Mouse (Mus musculus): ENCODE measurements around the gene Tmem160. TPM values are rescaled to one million over a fixed set of nuclear protein-coding genes. Genes with fewer than 3 reads are reported as not detected.

Tmem160 gene
- polyA plus RNA-seq, 1 experiment from 2014 or later: 75.0 TPM

DNA sequence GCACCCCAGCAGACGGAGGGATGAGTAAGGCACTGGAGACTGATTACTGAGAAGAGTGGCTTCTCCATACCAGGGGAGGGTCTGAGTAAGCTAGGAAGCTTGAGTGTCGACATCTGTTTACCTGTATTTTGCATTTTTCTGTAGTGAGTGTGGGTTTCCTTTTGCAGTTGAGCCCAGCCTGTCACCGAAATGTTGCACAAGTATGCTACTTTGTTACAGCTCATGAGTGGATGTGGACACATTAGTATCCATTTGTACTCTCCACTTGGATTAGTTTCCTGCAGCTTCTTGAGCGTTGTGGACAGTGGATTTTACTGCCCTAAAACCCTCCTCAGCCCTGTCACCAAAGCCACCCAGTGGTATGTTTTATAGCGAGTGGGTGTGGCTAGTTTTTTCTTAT, 33.9 kb upstream of the Tmem160 start:
- DNase-seq (ENCODE audit: low spot score) (no peak), ATAC-seq (ENCODE audit: low FRiP score, low TSS enrichment) (no peak)
- WGBS: 79% methylated on average over 5 of the region's 5 CpGs
- no peak overlapping the region for H3K4me3 ChIP-seq (ENCODE audit: low read depth, low read length)
- H3K36me3 ChIP-seq (ENCODE audit: control insufficient read depth, insufficient read depth, low read length): peaks cover 28% of the 10 kb centered on the region
- no peak overlapping the region for H3K9ac ChIP-seq (ENCODE audit: low read length)
- no peaks in the 10 kb centered on the region for H3K27me3 ChIP-seq (ENCODE audit: control insufficient read depth, insufficient read depth, low read length)
- no peaks in the 10 kb centered on the region for H3K4me1 ChIP-seq (replicated peaks; ENCODE audit: control insufficient read depth, insufficient read depth)
- no peak overlapping the region for H3K27ac ChIP-seq (replicated peaks)
- TF ChIP-seq CTCF (IDR thresholded peaks at IDR 0.05; ENCODE audit: low read depth) (no peak), EP300 (optimal IDR thresholded peaks at IDR 0.05) (no peak)
- no peaks in the 10 kb centered on the region for H3K9me3 ChIP-seq (ENCODE audit: control insufficient read depth, low read length)
- H3K4me2 ChIP-seq (replicated peaks; ENCODE audit: low read depth): no peak overlapping the region

DNA sequence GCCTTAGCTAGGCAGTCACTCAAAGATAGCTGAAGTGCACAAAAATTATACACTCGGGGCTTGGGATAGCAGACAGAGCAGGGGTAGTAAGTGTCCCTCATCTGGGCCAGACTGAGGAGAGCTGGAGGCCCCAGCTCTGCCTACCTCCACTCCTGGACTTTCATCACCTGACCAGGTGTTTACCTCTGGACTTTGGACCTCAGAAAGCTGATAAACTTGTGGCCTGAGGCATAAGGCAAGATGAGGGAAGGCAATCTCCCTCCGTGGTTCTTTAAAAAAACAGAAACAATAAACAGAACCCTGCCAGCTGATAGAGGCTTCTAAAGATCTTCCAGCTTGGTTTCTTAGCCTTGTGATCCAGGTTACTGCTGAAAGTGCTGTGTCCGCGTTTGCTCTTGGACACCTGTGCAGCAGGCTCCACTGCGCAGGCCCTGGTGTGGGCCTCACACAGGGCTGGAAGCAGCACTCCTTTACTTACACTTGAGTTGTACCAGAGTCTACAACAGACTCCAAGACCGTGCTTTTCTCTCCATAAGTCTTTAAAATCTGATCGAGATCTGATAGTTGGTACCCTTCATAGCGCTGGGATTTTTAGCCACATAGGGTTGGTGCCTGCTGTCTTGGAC, 32.0 kb upstream of the Tmem160 start:
- Histone ChIP-seq H3K4me3 (ENCODE audit: low read depth, low read length) (no peak overlapping the region), H3K27ac (replicated peaks) (peak overlapping the region; percentile 79), H3K9ac (ENCODE audit: low read length) (no peak overlapping the region), H3K9me3 (ENCODE audit: control insufficient read depth, low read length) (no peaks in the 10 kb centered on the region), H3K4me1 (replicated peaks; ENCODE audit: control insufficient read depth, insufficient read depth) (no peaks in the 10 kb centered on the region), H3K27me3 (ENCODE audit: control insufficient read depth, insufficient read depth, low read length) (no peaks in the 10 kb centered on the region), H3K36me3 (ENCODE audit: control insufficient read depth, insufficient read depth, low read length) (peaks cover 29% of the 10 kb centered on the region), H3K4me2 (replicated peaks; ENCODE audit: low read depth) (no peak overlapping the region)
- TF ChIP-seq EP300 (optimal IDR thresholded peaks at IDR 0.05) (no peak), CTCF (IDR thresholded peaks at IDR 0.05; ENCODE audit: low read depth) (no peak)
- WGBS: 73% methylated on average over 8 of the region's 8 CpGs
- DNase-seq (ENCODE audit: low spot score) (peak; percentile 73), ATAC-seq (ENCODE audit: low FRiP score, low TSS enrichment) (peak; percentile 89)

GRCm38 (mm10) chr7:16422222-16422856, 30.2 kb upstream of the Tmem160 start:
- Histone ChIP-seq H3K9ac (ENCODE audit: low read length) (no peak overlapping the region), H3K9me3 (ENCODE audit: control insufficient read depth, low read length) (no peaks in the 10 kb centered on the region), H3K36me3 (ENCODE audit: control insufficient read depth, insufficient read depth, low read length) (peaks cover 29% of the 10 kb centered on the region), H3K27me3 (ENCODE audit: control insufficient read depth, insufficient read depth, low read length) (no peaks in the 10 kb centered on the region), H3K4me1 (replicated peaks; ENCODE audit: control insufficient read depth, insufficient read depth) (no peaks in the 10 kb centered on the region), H3K4me2 (replicated peaks; ENCODE audit: low read depth) (no peak overlapping the region), H3K4me3 (ENCODE audit: low read depth, low read length) (no peak overlapping the region), H3K27ac (replicated peaks) (no peak overlapping the region)
- WGBS: 81% methylated on average over 18 of the region's 18 CpGs
- DNase-seq (ENCODE audit: low spot score) (no peak), ATAC-seq (ENCODE audit: low FRiP score, low TSS enrichment) (no peak)
- no peak for TF ChIP-seq CTCF (IDR thresholded peaks at IDR 0.05; ENCODE audit: low read depth)
- no peak for TF ChIP-seq EP300 (optimal IDR thresholded peaks at IDR 0.05)

DNA sequence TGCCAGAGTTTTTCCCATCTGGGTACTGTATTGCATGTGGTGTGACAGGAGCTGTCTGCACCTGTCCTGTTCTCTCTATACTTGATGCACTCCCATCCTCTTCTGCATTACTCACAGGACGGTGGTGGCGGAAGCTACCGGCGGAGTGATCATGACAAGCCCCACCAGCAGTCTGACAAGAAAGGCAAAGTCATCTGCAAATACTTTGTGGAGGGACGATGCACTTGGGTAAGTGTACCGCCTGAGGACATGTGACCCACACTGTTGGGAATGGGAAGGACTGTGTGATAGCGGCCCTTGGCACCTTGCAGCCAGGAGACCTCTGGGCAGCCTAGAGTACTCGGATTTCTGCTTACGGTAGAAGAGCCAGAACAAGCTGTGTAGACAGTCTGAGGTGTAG, 28.8 kb upstream of the Tmem160 start:
- no peak for ATAC-seq (ENCODE audit: low FRiP score, low TSS enrichment)
- Histone ChIP-seq H3K9ac (ENCODE audit: low read length) (no peak overlapping the region), H3K4me2 (replicated peaks; ENCODE audit: low read depth) (no peak overlapping the region), H3K4me1 (replicated peaks; ENCODE audit: control insufficient read depth, insufficient read depth) (no peaks in the 10 kb centered on the region), H3K4me3 (ENCODE audit: low read depth, low read length) (no peak overlapping the region), H3K9me3 (ENCODE audit: control insufficient read depth, low read length) (no peaks in the 10 kb centered on the region), H3K27me3 (ENCODE audit: control insufficient read depth, insufficient read depth, low read length) (no peaks in the 10 kb centered on the region), H3K36me3 (ENCODE audit: control insufficient read depth, insufficient read depth, low read length) (peaks cover 34% of the 10 kb centered on the region), H3K27ac (replicated peaks) (no peak overlapping the region)
- TF ChIP-seq EP300 (optimal IDR thresholded peaks at IDR 0.05) (no peak), CTCF (IDR thresholded peaks at IDR 0.05; ENCODE audit: low read depth) (no peak)
- WGBS: 90% methylated on average over 9 of the region's 9 CpGs
- no peak for DNase-seq (ENCODE audit: low spot score)

- Histone ChIP-seq H3K36me3 (ENCODE audit: control insufficient read depth, insufficient read depth, low read length) (peaks cover 44% of the 10 kb centered on the region), H3K27me3 (ENCODE audit: control insufficient read depth, insufficient read depth, low read length) (no peaks in the 10 kb centered on the region), H3K9ac (ENCODE audit: low read length) (no peak overlapping the region), H3K4me3 (ENCODE audit: low read depth, low read length) (no peak overlapping the region), H3K27ac (replicated peaks) (no peak overlapping the region), H3K9me3 (ENCODE audit: control insufficient read depth, low read length) (no peaks in the 10 kb centered on the region), H3K4me2 (replicated peaks; ENCODE audit: low read depth) (no peak overlapping the region), H3K4me1 (replicated peaks; ENCODE audit: control insufficient read depth, insufficient read depth) (no peaks in the 10 kb centered on the region)
- 82% methylated on average over 10 of the region's 10 CpGs for WGBS
- no peak for DNase-seq (ENCODE audit: low spot score)
- ATAC-seq (ENCODE audit: low FRiP score, low TSS enrichment): peak; percentile 22
- TF ChIP-seq EP300 (optimal IDR thresholded peaks at IDR 0.05) (no peak), CTCF (IDR thresholded peaks at IDR 0.05; ENCODE audit: low read depth) (no peak)
These were observed 26.9 kb upstream of the Tmem160 start for GRCm38 (mm10) chr7:16425721-16426120.

DNA sequence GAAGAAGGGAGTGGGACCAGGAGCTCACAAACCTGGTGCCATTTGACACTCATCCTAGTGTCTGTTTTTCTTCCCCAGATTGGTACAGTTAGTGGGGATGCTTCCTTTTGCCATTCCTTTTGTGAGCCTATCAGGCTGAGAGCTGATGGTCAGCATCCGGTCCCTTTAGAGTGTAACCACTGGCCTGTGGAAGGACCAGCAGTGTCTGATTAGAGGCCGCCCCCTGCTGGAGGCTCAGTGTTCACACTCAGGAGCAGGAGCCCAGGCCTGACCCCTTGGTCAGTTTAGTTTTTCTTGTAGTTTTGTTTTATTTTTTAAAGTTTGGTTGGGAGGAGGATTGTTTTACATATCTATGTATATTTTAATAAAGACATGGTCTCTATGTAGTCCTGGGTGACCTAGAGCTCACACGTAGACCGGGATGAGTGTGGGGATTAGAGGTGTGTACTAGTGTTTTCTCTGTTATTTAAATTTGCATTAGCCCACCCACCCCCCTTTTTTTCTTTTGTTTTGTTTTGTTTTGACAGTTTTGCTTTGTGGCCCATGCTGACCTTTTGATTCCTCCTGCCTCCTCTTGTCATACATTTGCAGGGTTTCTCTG, 26.4 kb upstream of the Tmem160 start:
- TF ChIP-seq EP300 (optimal IDR thresholded peaks at IDR 0.05): no peak
- TF ChIP-seq CTCF (IDR thresholded peaks at IDR 0.05; ENCODE audit: low read depth): peak; percentile 93
- Histone ChIP-seq H3K9ac (ENCODE audit: low read length) (no peak overlapping the region), H3K27me3 (ENCODE audit: control insufficient read depth, insufficient read depth, low read length) (no peaks in the 10 kb centered on the region), H3K27ac (replicated peaks) (no peak overlapping the region), H3K4me1 (replicated peaks; ENCODE audit: control insufficient read depth, insufficient read depth) (no peaks in the 10 kb centered on the region), H3K9me3 (ENCODE audit: control insufficient read depth, low read length) (no peaks in the 10 kb centered on the region), H3K4me3 (ENCODE audit: low read depth, low read length) (no peak overlapping the region), H3K36me3 (ENCODE audit: control insufficient read depth, insufficient read depth, low read length) (peaks cover 39% of the 10 kb centered on the region), H3K4me2 (replicated peaks; ENCODE audit: low read depth) (no peak overlapping the region)
- peak; percentile 88 for ATAC-seq (ENCODE audit: low FRiP score, low TSS enrichment)
- peak; percentile 86 for DNase-seq (ENCODE audit: low spot score)
- 53% methylated on average over 4 of the region's 4 CpGs for WGBS
